Mouse (Mus musculus) cerebellum, adult 2 months (tissue): ENCODE data around the gene Dync1li2.

Source experiments
- CTCF ChIP-seq: fragments of 200-500 bp; IDR thresholded peaks from 2 replicates; pipeline ENCODE4 v1.5.1; 2011; ENCODE audit warnings: low read depth, mild to moderate bottlenecking, control low read depth, low read length, moderate library complexity, borderline replicate concordance; ENCODE audit not compliant: insufficient read depth
- POLR2A ChIP-seq: fragments of 200-500 bp; IDR thresholded peaks from 2 replicates; pipeline ENCODE4 v1.6.1; 2011; ENCODE audit warnings: low read length, control low read depth, borderline replicate concordance; ENCODE audit not compliant: insufficient read depth

DNA sequence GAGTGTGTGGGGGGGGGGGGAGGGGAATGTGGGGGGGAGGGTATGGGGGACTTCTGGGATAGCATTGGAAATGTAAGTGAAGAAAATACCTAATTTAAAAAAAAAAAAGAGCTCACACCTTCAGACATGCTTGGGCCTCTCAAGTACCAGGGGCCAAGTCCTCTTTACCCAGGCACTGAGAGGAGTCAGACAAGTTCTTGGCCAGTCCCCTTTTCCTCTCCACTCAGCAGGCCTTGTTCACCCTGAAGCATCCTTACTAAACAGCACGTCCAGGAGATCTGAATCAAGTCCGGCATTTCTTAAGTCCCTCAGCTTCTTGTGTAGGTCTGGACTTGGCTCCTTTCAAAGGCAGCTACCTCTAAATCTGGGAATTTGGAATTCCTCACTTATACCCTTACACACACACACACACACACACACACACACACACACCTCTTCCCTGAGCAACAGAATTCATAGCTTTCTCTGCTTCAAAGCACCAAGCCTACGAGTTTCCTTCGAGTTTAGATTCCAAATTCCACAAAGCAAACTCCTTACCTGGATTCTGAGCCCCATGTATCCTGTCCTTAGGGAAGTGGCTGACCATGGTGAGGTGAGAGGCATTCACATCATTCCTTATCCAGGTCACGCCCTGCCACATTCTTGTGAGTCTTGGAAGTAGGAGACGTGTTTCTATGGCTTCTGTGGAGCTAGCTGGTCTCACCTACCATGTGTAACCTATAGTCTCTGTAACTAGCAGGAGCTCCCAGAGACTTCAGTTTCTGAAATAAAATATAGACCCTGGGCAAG lies 36.3 kb downstream of the Dync1li2 start:
- TF ChIP-seq POLR2A (no peak), CTCF (no peak)
